Mouse (Mus musculus): Measurements from ENCODE around the gene Sptbn2. TPM values are rescaled to one million over a fixed set of nuclear protein-coding genes. Genes with fewer than 3 reads are reported as not detected.
A peak's percentile ranks its signal among the peaks of the same experiment; 100 is the strongest.

The Sptbn2 gene
- polyA plus RNA-seq, 1 experiment from 2014 or later: 0.11 TPM

DNA sequence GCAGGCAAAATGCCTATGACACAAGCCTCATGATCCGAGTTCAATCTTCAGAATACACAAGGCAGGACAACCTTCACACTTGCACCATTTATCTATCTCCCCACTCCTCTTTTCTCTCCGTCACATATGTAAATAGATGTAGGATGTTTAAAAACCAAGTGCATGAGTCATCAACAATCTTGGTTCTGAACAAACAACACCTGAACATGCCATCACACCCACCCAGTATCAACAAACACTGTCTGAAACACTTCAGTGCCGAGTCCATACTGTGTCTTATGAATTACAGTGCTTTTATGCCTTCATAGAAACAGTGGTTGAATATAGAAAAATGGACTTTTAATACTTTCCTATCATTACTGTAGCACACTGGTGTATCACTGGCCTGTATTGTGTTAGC is 61.8 kb downstream of the Sptbn2 start:
- 90% methylated on average over 3 of the region's 3 CpGs for WGBS (ENCODE audit: missing documents)
- Histone ChIP-seq H3K79me2 (ENCODE audit: inconsistent target) (peaks cover 100% of the 10 kb centered on the region), H3K4me3 (ENCODE audit: inconsistent target) (no peak overlapping the region), H3K36me3 (ENCODE audit: inconsistent target) (peaks cover 41% of the 10 kb centered on the region; the same call in 1 of the 2 replicates), H3K27ac (no peak overlapping the region)

DNA sequence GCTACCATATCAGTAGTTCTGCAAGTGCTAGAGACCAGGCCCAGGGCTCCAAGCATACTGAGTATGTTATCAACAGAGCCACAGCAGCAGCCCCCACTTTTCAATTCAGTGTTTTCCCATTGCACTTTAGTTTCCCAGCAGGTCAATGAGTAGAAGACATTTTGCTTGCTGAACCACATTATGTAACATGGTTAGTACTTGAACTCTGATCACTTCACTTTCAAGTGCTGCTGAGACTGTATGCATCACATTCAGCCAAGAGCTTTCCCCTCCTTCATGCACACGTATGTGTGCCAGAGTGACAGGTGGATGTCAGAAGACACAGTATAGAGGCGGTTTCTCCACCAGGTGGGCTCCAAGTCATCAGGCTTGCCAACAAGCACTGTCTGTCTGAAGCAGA is 71.9 kb downstream of the Sptbn2 start:
- H3K36me3 ChIP-seq (ENCODE audit: inconsistent target): peaks cover 38% of the 10 kb centered on the region
- no peak overlapping the region for H3K27ac ChIP-seq
- WGBS (ENCODE audit: missing documents): 100% methylated on average over 2 of the region's 2 CpGs
- no peak overlapping the region for H3K4me3 ChIP-seq (ENCODE audit: inconsistent target)
- peaks cover 100% of the 10 kb centered on the region for H3K79me2 ChIP-seq (ENCODE audit: inconsistent target)

DNA sequence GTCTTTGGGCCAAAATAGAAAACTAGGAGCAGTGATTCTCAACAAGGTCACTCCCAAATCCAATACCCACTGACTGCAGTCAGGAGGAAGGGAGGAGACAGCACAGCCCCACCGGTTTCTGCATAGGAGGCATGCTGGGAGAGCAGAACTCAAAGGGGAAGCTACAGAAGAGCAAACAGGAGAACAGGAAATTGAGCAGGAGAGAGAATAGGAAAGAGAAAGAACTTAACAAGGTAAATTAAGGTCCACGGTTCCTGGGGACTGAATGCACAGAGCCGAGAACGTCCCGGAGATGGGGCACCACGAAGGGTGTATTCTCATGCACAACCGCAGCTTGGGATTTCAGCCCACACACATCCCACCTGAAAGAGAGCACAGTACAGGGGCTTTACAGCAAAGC is 74.2 kb downstream of the Sptbn2 start:
- Histone ChIP-seq H3K4me3 (ENCODE audit: inconsistent target) (no peak overlapping the region), H3K27ac (no peak overlapping the region), H3K36me3 (ENCODE audit: inconsistent target) (peaks cover 38% of the 10 kb centered on the region), H3K79me2 (ENCODE audit: inconsistent target) (peaks cover 100% of the 10 kb centered on the region)
- 63% methylated on average over 7 of the region's 7 CpGs for WGBS (ENCODE audit: missing documents)

DNA sequence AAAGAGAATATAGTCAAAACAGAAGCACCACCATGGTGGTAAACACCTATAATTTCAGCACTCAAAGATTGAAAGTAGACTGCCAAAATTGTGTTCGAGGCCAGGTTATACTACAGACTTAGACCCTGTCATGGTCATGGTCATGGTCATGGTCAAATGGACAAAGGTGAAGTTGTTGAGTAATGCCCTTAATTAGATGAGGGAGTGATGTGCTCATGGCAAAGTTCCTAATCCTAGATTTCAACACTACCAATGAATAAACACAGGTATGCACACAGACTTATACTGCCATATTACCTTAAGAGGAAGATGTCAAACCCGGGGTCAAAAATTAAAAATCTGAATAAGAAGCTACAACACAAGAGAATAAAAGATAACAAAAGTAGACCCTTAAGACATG is 75.3 kb downstream of the Sptbn2 start:
- H3K79me2 ChIP-seq (ENCODE audit: inconsistent target): peaks cover 100% of the 10 kb centered on the region
- no peak overlapping the region for H3K4me3 ChIP-seq (ENCODE audit: inconsistent target)
- peaks cover 45% of the 10 kb centered on the region for H3K36me3 ChIP-seq (ENCODE audit: inconsistent target)
- H3K27ac ChIP-seq: no peak overlapping the region
- WGBS (ENCODE audit: missing documents): 93% methylated on average over 2 of the region's 2 CpGs

DNA sequence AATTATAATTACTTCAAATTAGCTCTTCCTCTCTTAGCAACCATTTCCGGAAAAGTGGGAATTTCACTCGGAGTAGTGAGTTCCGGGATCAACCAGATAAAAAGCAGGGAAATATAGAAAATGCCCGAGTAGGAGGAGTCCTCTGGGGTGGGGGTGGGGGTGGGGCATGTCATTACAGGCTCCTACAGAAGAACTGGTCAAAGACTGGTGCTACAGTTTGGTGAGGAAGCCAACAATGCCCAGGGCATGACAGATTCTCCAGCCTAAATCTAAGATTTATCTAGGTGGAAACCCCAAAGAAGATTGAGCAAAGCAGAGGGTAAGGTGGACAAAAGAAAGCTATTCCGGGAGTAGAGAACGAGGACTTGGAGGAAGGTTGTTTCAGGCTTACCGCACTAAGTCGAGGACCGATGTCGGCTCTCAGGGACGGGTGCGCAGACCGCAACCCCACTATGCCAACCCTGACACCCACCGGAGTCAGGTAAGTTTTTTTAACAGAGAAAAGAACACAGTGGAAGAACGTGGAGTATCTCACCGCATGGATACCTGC is 82.4 kb downstream of the Sptbn2 start:
- 1% methylated on average over 16 of the region's 16 CpGs for WGBS (ENCODE audit: missing documents)
- peaks cover 16% of the 10 kb centered on the region for H3K36me3 ChIP-seq (ENCODE audit: inconsistent target)
- H3K4me3 ChIP-seq (ENCODE audit: inconsistent target): peak overlapping the region; percentile 89
- peaks cover 94% of the 10 kb centered on the region for H3K79me2 ChIP-seq (ENCODE audit: inconsistent target)
- H3K27ac ChIP-seq: peak overlapping the region; percentile 59

DNA sequence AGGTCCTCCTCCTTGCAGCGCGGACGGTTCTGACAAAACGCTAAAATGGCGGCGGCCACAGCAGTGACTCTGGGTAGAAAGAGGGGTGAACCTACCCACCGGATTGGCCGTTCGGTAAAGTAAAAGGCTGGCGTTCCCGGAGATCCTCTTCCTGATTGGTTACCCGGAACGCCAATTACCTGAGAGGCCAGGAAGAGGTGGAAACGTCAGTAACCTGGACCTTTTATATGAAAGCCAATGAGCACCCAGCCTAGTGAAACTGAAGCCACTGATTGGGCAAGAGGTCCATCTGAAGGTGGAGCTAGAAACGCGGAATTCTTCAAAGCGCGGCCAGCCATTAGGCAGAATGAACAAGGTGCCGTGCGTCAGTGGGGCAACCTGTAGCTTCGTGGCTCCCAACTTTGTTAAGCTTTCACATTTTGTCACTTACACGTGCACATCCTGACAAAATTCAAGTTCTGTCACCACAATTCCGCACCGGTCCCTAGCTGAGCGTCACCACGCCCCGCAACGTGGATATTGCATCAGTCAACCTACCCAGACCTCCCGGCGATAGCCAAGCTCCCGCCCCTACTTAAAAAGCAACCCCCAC is 83.0 kb downstream of the Sptbn2 start, which contains the start of gene Rbm4:
Rbm4 (minus strand) TSS at position 71 of the 592 bp plus-strand sequence.
- WGBS (ENCODE audit: missing documents): 2% methylated on average over 31 of the region's 31 CpGs
- Histone ChIP-seq H3K27ac (peak within 1 kb of the TSS; percentile 59), H3K79me2 (ENCODE audit: inconsistent target) (peaks cover 94% of the 10 kb centered on the region), H3K4me3 (ENCODE audit: inconsistent target) (peak within 1 kb of the TSS; percentile 89), H3K36me3 (ENCODE audit: inconsistent target) (peaks cover 16% of the 10 kb centered on the region)

DNA sequence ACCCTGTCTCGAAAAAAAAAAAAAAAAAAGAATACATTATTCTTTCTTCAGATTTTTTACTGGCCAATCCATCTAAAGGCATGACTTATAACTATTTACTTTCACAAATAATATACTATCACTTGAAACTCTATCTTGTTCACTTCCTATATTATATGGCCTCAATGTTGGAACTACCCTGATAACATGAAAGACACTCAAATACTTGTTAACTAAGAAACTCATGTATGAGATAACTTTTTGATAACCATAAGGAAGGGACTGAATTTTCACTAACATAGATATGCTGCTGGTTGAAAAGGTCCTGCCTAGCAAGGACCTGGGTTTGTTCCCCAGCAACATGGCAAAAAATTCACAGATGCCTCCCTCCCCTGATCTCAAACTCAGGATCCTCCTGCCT is 85.0 kb downstream of the Sptbn2 start:
- Histone ChIP-seq H3K36me3 (ENCODE audit: inconsistent target) (peaks cover 33% of the 10 kb centered on the region), H3K79me2 (ENCODE audit: inconsistent target) (peaks cover 94% of the 10 kb centered on the region), H3K4me3 (ENCODE audit: inconsistent target) (no peak overlapping the region), H3K27ac (no peak overlapping the region)
- no CpG with 5 or more reads among the region's 1 CpGs for WGBS (ENCODE audit: missing documents)

DNA sequence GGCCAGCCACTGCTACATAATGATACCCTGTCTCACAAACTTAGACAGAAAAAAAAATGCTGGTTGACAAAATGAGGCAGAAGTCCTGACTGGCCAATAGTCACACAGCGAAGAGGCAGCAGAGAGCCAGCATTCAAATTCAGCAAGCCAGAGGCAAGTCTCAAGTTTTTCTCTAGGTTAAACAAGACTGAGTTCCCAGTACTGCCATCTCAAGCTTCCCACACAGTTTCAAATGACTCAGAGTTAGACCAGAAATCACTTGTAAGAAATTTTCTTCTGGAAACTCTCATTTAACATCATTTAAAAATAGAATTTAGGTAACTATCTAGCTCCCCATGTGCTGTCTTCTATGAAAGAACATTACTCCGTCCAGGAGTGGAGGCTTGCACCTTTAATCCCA is 86.9 kb downstream of the Sptbn2 start:
- 100% methylated on average over 2 of the region's 2 CpGs for WGBS (ENCODE audit: missing documents)
- no peak overlapping the region for H3K27ac ChIP-seq
- peaks cover 33% of the 10 kb centered on the region for H3K36me3 ChIP-seq (ENCODE audit: inconsistent target)
- peaks cover 95% of the 10 kb centered on the region for H3K79me2 ChIP-seq (ENCODE audit: inconsistent target)
- no peak overlapping the region for H3K4me3 ChIP-seq (ENCODE audit: inconsistent target)

DNA sequence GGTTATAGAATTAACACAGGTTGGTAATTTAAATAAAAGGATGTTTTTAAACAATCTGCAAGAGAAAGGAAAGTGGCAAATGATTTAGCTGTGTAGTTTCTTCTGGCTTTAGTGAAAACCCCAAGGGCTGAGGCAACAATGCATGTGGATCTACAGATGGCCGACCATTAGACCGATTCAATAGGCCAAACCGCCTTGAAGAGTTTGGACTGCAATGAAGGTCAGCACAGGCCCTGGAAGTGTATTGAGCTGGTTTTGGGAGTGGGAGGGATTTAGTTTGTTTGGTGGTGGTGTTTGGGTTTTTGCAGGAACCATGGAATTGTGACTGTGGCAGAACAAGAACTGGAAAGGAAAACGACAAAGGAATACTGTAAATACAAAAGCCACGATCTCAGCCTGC is 88.1 kb downstream of the Sptbn2 start:
- peaks cover 100% of the 10 kb centered on the region for H3K79me2 ChIP-seq (ENCODE audit: inconsistent target)
- H3K27ac ChIP-seq: no peak overlapping the region
- H3K4me3 ChIP-seq (ENCODE audit: inconsistent target): no peak overlapping the region
- 94% methylated on average over 5 of the region's 5 CpGs for WGBS (ENCODE audit: missing documents)
- H3K36me3 ChIP-seq (ENCODE audit: inconsistent target): peaks cover 44% of the 10 kb centered on the region

Other genes starting within 250 kb of the Sptbn2 start
- not detected in 3 replicates for gene Syt12, start 233.7 kb upstream of the Sptbn2 start, polyA plus RNA-seq (2018)
- not detected in 3 replicates for gene 2010003K11Rik, start 212.6 kb upstream of the Sptbn2 start, polyA plus RNA-seq (2018)
- gene Pcx, start 200.7 kb upstream of the Sptbn2 start, polyA plus RNA-seq (2018): 0.35 to 0.94 TPM (median 0.49 TPM) in 3 replicates
- gene Lrfn4, start 95.5 kb upstream of the Sptbn2 start, polyA plus RNA-seq (2018): 0.61 to 2.0 TPM (median 1.0 TPM) in 3 replicates
- 11.3 to 29.4 TPM (median 20.2 TPM) in 3 replicates for gene Rce1, start 85.5 kb upstream of the Sptbn2 start, polyA plus RNA-seq (2018)
- gene Gm960, start 12.5 kb upstream of the Sptbn2 start, polyA plus RNA-seq (2018): not detected in 3 replicates
- gene Rbm4b, start 45.3 kb downstream of the Sptbn2 start, polyA plus RNA-seq (2018): 5.4 to 7.3 TPM (median 5.9 TPM) in 3 replicates
- 12.7 to 21.9 TPM (median 16.4 TPM) in 3 replicates for gene Rbm4, start 82.7 kb downstream of the Sptbn2 start, polyA plus RNA-seq (2018)
- 1.3 to 5.1 TPM (median 3.4 TPM) in 3 replicates for gene Gm21992, start 100.4 kb downstream of the Sptbn2 start, polyA plus RNA-seq (2018)
- 10.2 to 18.9 TPM (median 15.8 TPM) in 3 replicates for gene Rbm14, start 100.5 kb downstream of the Sptbn2 start, polyA plus RNA-seq (2018)
- 17.8 to 37.0 TPM (median 27.6 TPM) in 3 replicates for gene Ccs, start 128.2 kb downstream of the Sptbn2 start, polyA plus RNA-seq (2018)
- 0.07 to 0.10 TPM in 2 of 3 replicates, not detected in the other for gene Ccdc87, start 128.2 kb downstream of the Sptbn2 start, polyA plus RNA-seq (2018)
- gene Ctsf, start 144.0 kb downstream of the Sptbn2 start, polyA plus RNA-seq (2018): 5.4 to 22.4 TPM (median 9.6 TPM) in 3 replicates
- not detected in 3 replicates for gene Actn3, start 166.7 kb downstream of the Sptbn2 start, polyA plus RNA-seq (2018)
- gene Zdhhc24, start 167.5 kb downstream of the Sptbn2 start, polyA plus RNA-seq (2018): 13.7 to 17.2 TPM (median 17.1 TPM) in 3 replicates
- gene Bbs1, start 195.5 kb downstream of the Sptbn2 start, polyA plus RNA-seq (2018): 0.58 to 1.1 TPM (median 1.0 TPM) in 3 replicates
- gene Dpp3, start 217.1 kb downstream of the Sptbn2 start, polyA plus RNA-seq (2018): 28.6 to 57.3 TPM (median 47.9 TPM) in 3 replicates
- gene Peli3, start 232.0 kb downstream of the Sptbn2 start, polyA plus RNA-seq (2018): 0.82 to 2.1 TPM (median 1.7 TPM) in 3 replicates

All from macrophage (primary cell).